Mouse (Mus musculus): ENCODE measurements around the gene Rplp1.

DNA sequence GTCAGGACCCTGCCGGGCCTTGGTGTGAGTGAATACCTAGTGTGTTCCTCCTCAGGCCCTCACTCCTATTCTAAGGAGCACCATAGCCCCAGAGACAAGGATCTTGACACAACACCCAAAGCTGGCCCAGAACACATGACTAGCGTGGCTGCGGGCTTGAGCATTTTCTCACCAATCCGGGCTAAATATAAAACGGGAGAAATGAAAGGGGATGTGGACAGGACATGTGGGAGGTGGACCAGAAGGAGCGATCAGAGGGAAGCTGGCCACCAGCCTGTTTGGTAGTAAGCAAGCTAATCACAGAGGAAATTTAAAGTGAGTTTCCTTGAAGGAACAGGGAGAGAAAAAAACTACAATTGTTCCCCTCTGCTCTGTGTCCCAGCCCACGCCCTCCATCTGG is 28.4 kb downstream of the Rplp1 start:
- TF ChIP-seq GATA1 (IDR thresholded peaks at IDR 0.05; ENCODE audit: low read length) = no peak
- TF ChIP-seq TAL1 (IDR thresholded peaks at IDR 0.05; ENCODE audit: low read length) = no peak
